Mouse (Mus musculus): Measurements from ENCODE around the gene Ackr3.

Gene Ackr3

DNA sequence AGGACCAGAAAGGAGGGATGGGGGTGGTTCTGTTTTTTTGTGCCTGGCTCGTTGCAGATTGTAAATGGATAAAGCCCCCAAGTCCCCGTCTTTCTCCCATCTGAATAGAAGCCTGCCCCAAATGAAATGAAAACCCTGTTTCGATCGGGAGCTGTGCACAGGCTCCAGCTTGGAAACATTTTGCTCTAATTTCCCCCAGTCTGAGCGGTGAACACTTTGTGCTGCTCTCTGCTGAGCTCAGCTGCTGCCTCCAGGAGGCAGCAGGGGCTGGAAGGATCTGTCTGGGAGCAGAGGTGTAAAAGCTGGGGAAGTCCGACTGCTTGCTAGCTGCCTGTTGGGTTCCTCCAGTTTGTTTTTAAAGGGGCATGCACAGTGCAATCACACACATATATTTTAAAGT, 1.4 kb downstream of the Ackr3 start:
- DNase-seq: no peak

DNA sequence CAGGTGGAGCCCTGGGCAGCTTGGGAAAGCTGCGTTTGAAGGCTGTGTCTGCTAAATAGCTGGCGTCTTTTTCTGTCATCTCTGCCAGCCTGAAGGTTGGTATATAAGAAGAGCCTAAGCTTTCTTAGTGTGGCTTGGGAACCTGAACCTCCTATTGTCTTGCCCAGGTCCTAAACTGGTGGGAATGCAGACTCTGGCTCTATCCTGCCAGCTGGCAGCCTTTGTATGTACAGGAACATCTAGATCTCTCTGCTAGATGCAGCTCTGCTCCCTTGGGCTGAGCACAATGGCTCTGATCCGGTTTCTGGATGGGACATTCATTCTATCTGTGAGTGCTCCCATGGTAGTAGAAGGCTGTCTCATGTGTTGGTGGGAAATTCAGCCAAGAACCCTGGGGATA, 2.9 kb downstream of the Ackr3 start:
- no peak for DNase-seq

DNA sequence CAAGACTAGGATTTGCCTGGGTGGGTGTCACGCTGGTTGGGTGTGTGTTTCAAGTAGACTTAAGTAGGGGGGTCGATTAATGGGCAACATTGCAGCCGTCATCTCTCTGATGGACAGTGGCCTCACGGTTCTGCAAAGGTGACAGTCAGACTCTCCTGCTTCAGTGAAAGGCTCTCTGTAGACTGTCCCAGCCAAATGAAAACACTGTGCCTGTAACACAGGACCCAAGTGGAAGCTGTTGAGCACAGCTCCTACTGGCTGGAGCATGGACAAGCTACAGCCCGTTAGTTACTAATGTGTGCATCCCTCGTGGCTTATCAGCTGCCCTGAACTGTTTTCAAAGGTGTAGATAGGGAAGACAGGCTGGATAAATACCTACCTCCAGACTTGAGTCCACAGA, 3.5 kb downstream of the Ackr3 start:
- DNase-seq: no peak

DNA sequence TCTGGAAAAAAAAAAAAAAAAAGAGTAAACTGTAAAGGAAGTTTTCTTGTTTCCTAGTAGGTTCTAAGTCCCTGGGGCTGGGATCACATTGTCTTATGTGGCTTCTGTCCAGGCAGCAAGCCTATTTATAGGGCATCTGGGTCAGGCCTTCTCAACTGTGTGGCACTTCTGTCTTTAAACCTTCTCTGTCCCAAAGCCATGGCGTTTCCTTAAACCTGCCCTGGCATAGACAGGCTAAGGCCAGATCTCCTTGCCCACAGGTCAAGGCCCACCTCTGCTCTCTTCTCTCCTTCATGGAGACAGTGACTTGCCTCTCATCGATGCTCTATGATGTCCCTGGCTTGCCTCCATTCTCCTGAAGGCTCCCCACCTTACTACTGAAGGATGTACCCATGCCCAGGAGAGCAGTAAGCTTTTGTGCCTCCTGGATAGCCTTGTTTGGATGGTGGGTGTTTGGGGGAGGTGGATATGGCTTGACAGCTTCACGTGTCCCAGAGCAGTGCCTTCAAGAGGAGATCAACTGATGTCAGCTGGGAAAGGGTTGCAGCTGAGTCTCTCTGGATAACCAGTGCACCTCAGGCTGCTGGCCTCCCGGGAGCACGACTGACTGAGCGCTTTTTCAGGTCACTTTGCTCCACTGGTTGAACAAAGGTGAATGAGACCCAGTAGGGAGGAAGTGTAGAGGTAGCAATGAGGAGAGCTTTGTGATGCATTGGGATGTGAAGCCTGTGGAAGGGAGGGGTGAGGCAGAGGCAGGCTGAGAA, 4.1 kb downstream of the Ackr3 start:
- no peak for DNase-seq

DNA sequence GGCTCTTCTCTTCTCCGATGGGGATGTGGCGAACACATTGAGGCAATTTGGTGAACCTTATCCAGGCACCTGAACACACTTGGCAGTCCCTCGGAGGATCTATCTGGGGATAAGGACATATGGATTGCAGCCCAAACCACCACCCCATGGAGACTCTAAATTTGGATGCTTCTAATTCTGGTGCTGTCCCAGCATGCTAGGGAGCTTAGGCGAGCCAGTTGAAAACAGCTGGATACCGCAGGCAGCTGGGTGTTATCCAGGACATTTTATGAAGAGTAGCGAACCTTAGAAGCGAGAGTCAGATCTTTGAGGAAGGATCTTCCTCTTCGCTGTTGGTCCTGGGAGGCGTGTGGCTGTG, 4.7 kb downstream of the Ackr3 start:
- no peak for DNase-seq

DNA sequence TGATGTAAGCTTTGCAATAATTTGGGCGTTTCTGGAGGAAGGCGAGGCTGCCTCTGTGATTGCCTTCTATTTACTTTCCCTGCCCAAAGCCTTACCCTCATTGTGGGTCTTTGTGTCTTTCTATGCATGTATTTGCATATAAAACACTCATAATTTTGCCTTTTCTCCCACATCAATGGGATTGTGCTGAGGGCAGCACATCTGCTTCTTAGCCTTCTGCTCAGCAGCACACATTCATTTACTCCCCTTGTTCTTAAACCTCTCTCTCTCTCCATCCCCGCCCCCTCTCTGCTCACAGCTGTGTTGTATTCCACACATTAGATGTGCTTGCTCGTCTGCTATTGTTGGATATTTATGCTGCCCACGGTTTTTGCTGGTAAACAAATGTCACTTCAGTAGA, 5.3 kb downstream of the Ackr3 start:
- no peak for DNase-seq

DNA sequence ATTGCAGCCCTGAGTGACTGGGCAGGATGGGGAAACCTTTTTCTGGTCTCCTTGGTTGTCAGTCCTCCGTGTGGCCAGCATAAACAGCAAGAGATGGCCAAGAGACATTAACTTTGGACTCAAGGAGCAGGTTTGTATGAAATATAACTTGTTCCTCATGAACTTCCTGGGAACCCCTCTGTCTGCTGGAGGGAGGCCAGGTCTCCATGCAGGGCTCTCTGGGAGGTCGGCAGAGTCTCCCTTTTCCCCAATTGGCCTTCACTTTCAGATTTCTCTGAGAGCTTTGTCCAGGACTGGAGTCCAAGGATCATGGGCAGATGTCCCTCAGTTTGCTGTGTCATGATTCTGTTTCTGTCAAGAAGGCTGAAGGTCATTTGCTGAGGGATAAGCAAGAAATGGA, 6.0 kb downstream of the Ackr3 start:
- DNase-seq: no peak

DNA sequence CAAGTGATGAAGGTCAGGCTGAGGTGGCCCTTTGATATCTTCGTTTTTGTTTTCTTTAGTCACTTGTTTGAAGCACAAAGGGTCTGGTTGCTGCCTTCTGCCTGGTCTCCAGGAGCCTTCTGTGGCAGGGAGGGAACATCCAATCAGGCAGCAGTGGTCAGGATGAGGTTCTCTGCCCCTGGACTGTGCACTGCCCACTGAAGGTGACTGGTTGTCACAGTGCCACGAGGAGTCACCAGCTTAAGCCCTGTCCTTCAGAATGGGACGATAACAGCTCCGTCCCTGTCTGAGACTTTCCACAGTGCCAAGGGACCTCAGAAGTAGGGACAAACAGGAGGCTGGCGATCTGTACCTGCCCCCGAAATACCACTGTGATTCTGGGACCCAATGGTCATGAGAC, 6.6 kb downstream of the Ackr3 start:
- no peak for DNase-seq

DNA sequence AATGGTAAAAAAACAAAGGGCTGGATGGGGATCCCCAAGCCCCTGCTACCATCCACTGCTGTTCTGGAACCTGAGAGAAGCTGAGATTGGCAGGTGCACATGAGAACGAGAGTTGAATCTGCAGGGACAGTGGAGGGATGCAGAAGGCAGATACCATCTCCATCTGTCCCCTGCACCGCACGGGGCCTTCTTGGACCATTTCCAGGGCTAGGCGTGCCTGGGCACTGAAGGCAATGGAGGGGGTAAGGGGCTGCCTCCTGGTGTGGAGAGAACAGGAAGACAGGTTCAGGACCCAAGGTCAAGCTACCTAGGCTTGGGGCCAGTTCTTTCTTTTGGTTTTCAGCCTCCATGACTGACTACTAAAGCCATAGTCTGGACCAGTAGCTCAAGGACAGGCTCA, 7.0 kb downstream of the Ackr3 start:
- no peak for DNase-seq

DNA sequence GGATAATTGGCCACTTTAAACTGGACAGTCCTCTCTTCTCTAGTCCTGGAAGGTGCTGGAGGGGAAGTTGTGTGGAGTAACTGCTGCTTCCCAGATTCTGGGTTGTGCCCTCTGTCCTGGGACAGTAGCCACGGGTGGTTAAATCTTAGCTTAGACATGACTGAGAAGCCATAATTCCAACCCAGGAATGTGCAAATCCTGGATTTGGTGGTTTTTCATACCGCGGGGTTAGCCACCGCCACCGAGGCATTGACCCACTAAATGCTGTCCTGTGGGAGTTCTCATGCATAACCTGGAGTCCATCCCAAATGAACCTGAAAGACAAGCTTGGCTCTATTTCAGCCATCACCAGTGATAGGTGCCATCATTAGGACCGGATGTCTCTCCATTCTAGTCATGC, 8.6 kb downstream of the Ackr3 start:
- DNase-seq: no peak

DNA sequence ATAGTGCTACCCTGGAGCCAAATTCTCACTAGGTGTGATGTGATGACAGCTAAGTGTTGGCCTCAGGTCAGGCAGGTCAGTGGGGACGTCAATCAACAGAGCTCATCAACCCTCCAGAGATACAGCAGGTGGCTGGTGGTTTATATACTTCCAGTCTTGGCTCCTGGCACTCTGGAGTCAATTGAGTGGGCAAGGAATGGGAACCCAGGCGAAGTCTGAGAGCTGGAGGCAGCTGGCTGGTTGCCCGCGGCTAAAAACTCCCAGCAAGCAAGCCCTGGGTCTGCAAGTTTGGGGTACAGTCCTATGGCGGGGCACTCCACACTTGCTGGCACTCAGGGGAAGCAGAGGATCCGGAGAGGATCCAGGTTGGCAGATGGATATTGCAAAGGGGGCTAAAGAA, 9.1 kb downstream of the Ackr3 start:
- DNase-seq: no peak

DNA sequence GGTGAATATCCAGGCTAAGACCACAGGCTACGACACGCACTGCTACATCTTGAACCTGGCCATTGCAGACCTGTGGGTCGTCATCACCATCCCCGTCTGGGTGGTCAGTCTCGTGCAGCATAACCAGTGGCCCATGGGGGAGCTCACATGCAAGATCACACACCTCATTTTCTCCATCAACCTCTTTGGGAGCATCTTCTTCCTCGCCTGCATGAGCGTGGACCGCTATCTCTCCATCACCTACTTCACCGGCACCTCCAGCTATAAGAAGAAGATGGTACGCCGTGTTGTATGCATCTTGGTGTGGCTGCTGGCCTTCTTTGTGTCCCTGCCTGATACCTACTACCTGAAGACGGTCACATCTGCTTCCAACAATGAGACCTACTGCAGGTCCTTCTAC, 10.2 kb downstream of the Ackr3 start:
- DNase-seq: no peak

DNA sequence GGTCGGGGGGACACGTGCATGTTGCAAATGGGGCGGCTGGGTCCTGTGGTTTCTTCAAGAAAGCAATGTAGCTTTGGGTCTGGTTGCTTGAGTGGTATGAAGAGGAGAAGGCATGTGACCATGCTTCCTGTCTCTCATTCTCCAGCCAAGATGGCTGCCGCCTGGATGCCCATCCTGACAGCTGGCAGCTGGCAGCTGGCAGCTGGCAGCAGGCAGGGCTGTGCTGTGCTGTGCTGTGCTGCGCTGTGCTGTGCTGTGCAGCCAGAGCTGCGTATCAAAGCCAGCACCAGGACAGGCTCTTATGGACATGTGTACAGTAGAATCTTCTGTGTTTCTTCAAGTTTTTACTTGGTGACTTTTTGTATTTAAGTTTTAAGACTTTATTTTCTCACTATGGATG, 11.1 kb downstream of the Ackr3 start:
- DNase-seq: no peak

DNA sequence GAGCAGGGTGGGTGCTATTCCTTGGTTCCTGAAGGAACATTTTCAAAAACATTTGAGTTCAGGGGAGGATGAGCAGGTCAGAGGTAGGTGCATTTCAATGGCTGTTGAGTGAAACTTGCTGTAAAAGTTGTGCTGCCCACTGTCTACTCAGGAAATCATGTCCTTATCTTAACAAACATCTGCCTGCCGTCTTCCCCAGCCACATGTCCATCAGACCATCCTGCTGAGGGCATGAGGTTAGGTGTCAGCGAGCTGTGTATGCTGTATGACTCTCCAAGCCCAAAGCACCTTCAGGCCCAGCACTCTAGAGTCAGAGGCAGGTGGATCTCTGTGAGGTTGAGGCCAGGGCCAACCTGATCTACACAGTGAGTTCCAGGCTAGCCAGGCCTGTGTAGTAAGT, 12.1 kb downstream of the Ackr3 start:
- DNase-seq: no peak

DNA sequence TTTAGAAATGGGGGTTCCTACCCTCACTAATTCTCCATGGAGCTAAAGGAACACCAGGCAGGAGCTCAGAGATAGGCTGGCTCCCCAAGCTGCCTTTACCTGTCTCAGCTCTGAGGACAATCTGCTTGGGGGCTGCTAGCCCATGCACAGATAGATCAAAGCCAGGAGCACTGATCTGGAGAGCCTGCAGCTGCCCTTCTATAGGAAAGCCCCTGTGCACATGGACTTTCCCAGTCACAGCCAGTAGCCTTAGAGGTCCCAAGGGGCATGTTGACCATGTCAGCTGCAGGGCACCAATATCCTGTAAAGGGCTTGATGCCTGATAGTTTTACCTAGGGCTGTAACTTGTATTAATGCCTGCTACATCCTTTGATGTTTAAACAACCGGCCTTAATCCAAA, 12.6 kb downstream of the Ackr3 start:
- DNase-seq: no peak

DNA sequence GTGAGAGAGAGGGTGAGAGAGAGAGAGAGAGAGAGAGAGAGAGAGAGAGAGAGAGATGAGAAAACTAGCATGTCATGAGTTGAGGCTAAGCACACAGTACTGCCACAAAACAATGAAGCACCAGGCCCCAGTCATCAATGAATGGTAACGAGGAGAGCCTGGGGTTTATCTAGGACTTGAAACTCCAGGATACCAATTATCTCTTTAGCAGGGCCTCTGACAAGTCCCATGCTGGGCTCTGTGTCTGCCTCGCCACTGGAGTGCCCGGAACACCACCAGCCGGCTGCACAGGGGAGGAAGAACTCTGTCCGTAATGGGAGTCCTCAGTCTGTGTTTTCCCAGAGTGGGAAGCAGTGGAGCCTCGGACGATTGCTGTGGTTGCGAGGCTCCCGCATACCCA, 16.5 kb downstream of the Ackr3 start:
- no peak for DNase-seq

DNA sequence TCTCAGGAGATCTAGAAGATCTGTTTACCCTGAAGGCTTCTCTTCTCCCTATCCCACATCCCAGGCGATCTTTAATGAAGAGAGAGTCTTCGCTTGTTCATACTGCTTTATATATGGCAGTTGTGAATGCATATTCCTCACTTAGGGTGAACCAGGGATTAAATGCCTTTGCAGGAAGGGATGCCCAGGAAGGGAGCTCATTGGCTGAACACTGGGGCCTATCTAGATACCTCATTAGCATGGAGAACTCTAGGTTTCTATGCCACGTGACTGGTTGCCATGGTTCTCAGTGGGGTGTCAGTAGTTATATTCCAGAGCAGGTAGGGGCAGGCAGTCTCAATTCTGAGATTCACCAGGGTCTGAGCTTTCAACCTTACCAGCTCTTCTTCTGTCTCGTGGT, 17.1 kb downstream of the Ackr3 start:
- DNase-seq: no peak

DNA sequence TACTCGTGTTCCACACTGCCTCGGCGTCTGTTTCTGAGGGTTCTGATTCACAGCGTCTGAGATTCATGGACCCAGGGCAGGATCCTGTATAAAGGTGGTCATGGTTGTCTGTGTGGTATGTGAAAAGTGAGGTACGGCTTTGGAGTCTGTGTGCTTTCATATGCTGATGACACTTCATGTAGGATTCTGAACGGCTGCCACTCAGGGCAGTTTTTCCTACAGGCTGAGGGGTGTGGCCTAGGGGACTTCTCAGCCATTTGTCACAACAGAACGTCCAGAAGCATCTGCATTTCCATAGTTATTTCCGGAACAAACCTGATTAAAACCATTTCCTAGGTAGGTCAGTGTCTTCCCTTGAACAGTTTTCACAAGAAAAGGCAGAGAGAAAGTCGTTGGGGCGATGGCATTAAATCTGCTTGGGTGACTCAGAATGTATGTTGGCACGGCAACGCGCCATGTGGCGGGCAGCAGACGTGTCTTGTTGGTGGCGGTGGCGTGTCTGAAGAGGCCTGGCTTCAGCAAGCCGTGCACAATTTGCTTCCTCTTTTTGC, 18.1 kb downstream of the Ackr3 start:
- DNase-seq: no peak

DNA sequence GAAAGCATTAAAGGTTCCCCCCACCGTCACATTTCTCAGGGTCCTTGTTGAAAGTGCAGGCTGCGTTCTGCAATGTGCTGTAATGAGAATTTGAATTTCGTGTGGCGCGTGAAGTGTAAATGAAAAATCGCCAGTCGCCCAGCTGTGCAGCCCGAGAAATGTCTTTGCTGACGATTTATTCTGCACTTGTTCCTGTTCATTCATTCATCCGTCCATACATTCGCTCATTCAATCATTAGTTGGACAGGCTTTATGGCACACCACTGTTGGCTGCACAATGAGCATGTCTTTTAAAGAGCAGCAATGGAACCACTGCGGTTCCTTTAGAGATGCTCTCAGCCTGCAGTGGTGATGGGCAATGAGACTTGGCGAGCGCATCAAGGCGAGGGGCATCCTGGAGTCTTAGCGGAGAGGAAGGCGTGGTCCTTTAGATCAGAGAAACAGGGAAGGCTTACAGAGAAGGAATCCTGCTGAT, 18.7 kb downstream of the Ackr3 start:
- DNase-seq: no peak

DNA sequence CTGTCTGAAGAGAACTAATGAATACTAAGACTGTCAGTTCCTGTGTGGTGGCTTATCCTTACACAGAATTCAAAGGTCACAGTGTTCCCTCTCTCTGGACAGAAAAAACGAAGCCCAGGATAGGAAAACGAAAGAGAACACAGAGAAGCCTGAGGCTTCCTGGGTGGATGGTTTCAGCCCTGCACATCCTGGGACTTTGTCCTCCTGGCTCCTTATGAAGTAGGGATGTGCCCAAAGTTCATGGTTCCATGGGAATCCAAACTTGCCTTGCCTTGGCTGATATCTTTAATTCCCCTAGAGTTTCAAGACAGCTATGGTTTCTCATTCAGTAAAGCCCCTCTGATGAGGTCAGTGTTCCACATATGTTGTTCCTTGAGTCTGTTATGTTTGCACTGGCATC, 19.2 kb downstream of the Ackr3 start:
- DNase-seq: no peak

DNA sequence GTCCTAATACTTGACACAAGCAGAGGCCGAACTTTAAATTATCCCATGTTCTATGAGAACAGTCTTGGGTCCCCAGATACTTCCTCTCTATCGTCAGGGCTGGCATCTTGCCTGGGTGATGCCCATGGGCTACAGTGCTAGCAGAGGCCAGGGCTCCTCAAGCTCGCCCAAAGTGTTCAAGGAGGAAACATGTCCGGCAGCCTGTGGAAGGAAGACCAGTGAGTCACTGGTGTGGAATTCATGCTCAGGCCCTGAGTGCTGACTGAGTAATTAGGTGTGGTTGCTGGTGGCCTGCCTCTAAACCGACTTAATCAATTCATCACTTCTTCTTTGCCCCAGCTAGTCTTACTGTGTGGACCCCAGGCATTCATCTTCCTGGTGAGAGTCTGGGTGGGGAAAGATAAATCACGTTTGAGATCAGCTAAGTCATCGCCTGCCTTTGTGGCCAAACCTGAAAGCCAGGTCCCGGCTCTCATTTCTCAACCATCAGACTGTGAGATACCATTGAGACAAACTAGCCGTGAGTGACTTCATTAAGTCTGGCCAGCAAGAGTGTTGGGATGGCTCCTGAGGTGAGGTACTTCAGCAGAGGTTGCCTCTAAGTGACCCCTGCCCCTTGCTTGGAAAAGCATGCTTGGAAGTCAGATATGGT, 21.9 kb downstream of the Ackr3 start:
- DNase-seq: no peak

DNA sequence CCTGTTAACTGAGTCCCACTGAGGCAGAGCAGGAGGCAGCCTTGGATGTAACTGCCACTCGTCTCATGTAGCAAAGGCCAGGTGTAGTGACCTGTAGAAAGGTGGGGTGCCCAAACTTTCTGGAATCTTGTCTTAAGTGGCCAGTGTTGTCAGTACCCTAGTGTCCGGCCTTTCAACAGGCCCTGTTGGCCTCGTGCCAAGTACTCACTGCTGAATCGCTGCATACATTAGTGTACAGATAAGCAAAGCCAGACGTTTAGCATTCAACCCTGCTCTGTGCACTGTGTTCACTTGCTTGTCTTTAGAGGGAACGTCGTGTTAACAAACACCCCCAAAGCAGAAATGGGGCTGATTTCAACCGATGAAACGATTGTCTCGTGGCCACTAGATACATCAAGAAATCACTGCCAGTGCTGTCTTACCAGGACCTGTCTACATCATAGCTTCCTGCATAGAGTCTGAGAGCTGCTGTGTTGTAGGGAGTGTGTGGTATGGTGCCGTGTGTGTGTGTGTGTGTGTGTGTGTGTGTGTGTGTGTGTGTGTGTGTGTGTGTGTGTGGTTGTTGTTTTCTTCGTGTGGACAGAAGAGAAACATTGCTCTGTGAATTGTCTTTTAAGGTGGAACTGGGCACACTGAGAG, 24.0 kb downstream of the Ackr3 start:
- no peak for DNase-seq

DNA sequence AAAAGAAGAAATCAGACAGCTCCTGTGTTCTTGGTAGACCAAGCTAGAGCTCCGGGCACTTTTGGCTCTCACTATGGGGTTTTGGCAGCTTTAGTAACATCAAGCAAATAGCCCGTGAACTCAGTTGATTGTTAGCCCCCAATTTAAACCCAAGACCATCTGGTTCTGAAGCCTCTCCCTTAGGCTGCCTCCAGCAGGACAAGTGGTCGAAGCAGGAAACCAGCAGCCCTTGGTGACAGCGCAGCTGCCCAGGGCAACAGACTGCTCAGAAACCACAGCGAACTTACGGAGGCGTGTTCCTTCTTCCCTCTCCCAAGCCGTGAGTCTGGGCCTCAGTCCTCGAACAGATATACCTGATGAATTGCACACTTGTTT, 24.5 kb downstream of the Ackr3 start:
- no peak for DNase-seq

DNA sequence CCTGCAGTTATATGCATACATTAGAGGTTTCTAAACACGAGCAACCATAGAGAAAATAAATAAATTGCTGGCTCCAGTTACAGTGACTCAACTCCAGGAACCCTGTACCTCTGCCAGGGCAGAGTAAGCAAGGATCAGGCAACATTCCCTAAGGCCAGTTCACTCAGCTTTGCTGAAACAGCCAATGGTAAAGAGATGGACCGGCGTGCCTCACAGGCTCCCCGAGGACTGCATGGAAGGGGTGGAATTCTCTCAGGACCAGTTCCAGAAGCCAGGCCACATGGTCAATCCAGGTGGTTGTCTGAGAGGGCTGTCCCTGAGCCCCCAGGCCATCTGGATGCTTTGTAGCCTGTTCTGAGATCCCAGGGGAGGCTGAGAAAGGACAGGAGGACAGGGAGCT, 26.8 kb downstream of the Ackr3 start:
- no peak for DNase-seq

Data from thymus, postnatal 25 days (tissue).